Mouse (Mus musculus): ENCODE results near the gene Acap2.

The Acap2 gene

DNA sequence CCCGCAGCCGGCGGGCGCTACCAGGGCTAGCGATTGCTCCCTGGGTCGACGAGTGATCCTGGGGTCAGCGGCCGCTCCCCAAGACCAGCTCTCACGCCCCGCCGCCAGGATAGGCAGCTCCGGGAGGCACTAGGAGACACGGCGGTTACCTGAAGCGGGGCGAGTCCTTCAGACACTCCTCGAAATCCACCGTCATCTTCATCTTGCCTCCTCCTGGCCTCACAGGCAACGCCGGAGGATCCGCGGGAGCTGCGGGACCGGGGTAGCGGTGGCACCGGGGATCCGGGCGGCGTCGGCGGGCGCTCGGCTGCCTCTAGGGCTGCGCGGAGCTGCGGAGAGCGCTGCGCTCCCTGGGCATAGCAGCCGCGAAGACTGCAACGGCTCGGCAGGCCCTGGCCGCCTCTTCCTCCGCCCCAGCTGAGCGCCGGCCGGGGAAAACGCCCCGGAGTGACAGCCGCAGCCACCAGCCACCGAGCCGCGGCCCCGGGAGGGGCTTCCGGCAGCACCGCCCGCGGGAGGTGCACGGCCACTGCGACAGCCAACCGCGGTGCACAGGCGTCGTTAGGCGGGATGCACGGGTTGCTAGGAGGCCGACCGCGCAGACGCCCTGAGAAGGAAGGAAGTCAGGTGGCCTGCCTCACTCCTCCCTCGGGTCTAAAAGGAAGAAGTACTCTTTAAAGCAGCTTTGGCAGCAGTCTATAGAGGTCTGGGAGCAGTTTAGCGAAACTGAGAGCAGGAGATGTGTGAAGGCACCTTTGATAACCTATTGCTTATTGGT is at the start of gene Acap2:
Gene Acap2, minus strand, starts transcription at position 456 of the 778 bp plus-strand sequence.
- peak; percentile 92 to 93 for DNase-seq (ENCODE audit: low spot score in 2 of 2)

DNA sequence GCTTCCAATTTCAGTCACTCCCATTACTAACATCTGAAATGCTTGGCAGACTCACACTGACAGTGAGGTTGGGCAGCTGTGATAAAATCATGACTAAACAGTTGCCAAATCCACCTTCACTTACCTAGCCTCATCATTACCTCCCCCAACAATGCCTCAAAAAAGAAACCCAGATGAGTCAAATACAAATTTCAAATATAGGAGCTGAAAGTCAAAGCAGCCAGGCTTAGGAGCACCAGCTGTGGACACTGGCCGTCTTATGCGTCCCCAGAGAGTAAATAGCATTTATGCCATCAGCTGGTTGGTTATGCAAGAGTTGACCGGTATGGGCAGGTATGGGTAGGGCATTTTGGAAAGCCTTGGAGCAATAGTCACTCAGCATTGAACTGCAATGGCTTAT is 48.4 kb upstream of the Acap2 start:
- DNase-seq (ENCODE audit: low spot score in 2 of 2): no peak

DNA sequence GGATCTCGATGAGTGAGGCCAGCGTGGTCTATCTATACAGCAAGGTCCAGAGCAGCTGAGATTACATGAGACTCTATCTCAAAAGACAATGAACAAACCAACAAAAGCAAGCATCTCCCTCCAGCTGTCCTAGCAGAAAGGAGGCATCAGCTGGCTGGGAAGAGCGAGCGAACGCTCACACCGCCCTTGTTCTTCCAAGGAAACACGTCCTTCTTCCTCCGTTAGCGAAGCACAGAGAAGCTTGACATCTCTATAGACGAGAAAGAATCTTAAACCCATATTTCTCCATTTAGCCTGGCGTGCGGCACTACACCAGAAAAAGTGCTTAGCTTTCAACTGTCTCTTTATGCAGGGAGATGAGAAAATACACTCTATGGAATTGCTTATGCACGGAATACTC is 47.7 kb upstream of the Acap2 start:
- DNase-seq (ENCODE audit: low spot score in 2 of 2): no peak

DNA sequence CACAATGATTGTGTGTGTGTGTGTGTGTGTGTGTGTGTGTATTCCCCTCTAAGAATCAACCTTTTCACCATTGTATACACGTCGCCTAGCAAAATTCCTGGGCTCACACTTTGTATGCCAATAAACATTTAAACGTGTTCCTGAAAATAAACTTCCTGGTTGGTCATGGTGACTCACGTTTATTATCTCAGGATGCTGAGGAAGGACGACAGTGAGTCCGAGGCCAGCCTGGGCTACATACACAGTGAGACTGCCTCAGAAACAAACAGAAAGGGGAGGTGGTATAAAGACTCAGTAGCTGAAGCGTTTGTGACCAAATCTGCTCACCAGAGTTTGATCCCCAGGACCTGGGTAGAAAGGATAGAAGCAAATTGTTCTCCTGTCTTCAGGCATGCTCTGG is 46.4 kb upstream of the Acap2 start:
- DNase-seq (ENCODE audit: low spot score in 2 of 2): no peak

DNA sequence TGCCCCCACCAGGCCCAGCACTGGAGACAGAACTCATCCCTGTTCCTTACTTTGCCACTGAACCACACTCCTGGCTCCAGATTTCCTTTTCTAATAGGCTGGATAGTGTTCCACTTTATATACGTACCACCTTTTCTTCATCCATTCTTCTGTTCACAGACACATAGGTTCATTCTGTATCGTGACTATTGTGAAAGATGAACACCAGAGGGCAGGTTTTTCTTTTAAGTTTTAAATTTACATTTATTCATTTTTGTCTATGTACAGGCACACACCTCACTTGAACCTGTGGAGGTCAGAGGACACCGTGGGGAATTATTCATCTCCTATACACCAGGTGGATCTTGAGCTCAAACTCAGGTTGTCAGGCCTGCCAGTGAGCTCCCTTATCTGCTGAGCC is 43.0 kb upstream of the Acap2 start:
- DNase-seq (ENCODE audit: low spot score in 2 of 2): no peak

DNA sequence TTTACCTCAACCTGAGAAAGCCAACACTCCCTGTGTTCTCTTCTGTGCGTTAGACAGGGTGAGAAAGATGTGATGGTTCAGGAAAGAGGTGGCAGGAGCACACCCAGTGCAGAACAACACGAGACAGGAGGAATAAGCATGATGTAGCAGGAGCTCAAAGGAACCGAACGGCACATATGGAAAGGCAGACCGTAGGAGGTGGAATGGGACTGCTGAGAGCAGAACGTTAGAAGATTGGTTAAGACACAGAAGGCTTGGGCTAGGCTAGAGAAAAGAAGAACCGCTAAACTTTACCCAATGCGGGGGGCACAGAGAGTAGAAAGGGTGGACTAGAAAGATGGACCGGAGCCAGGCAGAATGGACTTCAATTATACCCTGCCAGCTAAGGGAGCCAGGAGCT is 40.4 kb upstream of the Acap2 start:
- DNase-seq (ENCODE audit: low spot score in 2 of 2): no peak

DNA sequence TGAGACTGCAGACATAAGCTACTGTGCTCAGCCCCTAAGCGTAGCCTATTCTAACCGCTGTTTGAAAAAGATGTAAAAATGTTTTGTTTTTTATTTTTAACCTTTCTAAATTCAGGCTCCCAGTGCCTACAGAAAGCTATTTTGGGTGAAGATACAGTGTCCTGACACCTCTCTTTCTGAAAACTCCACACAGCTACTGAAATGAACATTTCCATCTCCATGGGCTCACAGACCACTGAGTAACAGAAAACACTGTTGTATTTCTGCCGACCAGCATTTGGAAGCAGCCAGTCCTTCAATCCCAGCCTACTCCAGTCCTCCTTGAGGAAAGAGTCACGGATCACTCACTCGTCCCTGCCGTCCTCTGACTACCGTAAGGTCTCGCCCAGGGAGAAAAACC is 39.5 kb upstream of the Acap2 start:
- no peak for DNase-seq (ENCODE audit: low spot score in 2 of 2)

DNA sequence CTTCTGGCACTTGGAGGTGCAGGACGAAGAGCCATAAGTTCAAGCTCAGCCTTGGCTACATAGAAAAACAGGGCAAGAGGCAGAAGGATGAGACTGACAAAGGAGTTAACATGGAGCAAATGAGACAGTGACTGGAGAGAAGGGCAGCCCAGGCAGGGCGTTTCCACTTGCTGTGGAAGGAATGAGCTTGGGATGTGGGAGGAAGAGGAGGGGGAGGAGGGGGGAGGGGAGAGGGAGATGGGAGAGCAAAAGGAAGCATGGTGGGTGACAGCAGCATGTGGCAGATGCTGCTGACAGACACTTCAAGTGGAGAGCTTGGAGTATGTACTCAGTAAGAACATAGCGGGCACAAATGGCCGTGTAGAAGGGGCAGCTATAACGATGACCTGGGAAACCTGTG is 37.2 kb upstream of the Acap2 start:
- DNase-seq (ENCODE audit: low spot score in 2 of 2): no peak

DNA sequence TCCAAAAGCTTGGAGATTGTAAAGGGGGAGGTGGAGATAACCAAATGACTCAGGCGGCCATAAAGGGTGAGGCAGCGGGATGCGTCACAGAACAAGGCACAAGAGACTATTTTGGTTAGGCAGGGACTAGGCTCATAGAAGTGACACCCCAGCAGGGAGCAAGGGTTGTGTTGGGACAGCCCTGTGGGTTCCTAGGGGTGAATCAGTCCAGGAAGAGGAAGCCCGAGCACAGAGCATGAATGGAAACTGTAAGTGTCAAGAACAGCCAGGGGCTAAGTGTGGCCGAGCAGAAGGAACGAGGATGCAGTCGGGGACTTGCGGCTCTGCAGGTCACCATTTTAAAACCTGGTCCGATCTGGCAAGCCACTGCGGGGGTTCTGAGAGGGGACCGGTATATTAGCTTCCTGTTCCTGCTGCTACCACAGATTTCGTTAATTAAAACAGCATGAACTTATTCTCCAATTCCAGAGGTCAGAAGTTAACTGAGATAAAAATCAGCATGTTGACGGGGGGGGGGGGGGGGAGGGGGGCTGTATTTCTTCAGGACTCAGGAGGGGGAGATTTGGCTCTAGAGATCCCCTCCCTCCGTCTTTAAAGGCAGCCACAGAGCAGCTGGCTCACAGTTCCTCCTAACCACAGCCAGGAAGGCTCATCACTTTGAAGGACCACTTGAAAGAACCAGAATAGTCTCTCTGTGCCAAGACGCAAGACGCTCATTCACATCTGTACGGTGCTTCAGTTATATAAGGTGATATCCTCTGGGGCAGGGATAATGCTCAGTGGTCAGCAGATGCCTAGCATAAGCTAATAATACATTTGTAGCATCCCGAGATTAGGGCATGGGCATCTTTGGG is 34.6 kb upstream of the Acap2 start:
- DNase-seq (ENCODE audit: low spot score in 2 of 2): no peak

DNA sequence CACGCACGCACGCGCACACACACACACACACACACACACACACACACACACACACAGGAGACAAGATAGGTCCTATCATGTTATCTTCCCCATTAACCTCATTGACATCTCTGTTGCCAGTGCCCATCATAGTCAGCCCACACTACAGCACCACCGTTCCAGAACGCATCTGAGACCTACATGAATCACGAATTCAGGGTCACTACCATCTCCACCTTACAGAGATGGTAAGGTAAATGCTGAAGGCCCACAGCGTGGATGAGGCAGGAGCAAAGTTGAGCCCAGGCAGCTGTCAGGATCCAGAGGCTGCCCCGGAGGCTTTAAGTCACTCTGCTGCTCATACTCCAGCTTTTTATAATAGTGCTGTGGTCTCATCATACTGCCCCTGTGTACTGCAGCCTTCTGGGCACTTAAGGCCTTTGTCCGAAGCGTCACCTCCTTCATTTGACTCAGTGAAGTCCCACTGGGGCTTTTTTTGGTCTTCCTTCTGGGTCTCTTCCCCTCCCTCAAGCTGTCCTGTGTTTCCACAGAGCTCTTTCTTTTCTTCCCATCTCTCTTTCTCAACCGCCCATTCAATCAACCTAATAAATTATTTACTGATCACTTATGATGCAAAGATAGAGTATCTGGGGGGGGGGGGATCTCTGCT is 33.9 kb upstream of the Acap2 start:
- DNase-seq (ENCODE audit: low spot score in 2 of 2): no peak

DNA sequence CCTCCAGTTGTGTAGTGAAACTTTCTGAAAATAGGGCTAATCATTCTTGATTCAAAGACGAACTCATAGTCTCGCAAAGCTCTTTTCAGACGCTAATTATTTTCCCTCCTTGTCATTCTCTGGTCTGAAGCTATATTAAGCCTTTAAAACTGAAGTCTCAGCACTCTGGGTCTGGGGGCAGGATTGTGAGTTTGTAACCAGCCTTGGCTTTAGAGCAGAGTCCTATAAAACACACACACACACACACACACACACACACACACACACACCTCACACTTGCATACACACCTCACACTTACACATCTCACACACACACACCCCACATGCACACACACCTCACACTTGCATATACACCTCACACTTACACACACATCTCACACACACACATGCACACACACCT is 33.3 kb upstream of the Acap2 start:
- DNase-seq (ENCODE audit: low spot score in 2 of 2): no peak

DNA sequence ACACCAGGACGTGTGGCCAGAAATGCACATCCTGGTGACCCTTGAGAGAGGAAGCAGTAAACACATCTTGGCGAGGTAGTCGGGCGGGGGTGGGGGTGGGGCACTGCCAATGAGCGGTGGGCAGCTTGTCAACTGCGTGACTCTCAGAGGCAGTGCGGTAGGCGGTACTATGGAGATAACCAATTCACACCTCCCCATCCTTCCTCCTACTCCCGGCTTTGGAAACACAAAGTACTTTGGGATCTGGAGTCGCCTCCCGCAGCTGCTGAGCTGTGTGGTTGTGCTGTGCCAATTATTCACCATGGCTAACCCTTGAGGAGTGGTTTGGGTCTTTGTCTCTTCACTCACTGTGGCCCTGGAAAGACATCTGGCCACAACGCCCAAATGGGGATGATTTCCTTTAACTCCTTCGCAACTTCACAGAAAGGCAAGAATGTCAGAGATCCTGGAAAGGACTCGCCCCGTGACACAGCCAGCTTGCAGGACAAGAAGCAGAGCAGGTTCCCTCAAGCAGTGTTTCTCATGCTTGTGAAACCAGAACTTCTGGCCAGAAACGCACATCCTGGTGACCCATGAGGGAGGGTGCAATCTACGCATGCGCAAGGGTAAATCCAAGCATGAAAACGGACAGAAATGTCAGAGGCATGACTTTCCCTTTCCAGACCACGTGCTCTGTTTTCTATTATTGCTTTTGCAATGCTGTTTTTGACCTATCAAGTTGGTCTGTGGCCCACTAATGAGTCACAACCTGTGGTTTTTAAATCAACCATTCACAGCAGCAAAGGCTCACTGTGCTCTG is 32.7 kb upstream of the Acap2 start:
- peak; percentile 18 to 38 for DNase-seq (ENCODE audit: low spot score in 2 of 2)

DNA sequence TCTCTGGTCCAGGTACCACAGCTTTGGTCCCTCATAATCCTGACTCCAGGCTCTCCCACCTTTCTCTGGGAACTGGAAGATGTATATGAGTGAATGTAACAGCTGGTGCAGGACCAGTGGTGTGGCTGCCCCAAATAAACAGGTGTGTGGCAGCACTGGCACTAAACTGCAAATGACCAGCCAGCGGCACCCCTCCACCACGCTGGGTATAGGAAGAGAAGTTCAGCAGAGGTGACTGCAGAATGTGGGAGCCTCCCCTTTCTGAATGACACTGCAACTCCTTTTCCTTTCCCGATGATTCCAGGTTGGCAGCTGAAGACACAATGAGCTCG is 32.1 kb upstream of the Acap2 start:
- no peak for DNase-seq (ENCODE audit: low spot score in 2 of 2)

DNA sequence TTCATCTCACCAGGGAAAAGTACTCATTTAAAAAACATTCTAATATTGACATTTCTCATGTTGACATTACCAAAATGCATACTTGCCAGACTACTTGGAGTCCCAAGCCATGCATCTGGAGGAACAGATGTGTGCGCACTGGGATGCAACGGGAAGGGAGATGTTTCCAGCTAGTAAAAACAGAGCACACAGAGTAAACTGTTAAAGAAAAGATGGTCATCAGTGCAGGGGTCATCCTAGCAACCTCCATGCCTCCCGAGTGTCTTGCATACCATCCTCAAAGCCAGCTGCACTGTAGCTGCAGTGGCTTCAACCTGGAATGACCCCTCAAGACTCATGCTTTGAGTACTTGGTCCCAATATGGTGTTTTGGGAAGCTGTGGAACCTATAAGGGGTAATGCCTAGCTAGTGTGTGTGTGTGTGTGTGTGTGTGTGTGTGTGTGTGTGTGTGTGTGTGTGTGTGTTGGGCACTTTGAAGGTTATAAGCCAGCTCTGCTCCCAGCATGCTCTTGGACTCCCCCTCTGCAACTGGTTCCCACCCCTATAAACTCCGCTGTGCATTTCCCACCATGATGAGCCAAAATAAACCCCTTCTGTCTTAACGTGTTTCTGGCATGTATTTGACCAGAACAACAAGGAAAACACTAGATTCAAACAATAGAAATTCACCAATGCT is 31.6 kb upstream of the Acap2 start:
- no peak for DNase-seq (ENCODE audit: low spot score in 2 of 2)

DNA sequence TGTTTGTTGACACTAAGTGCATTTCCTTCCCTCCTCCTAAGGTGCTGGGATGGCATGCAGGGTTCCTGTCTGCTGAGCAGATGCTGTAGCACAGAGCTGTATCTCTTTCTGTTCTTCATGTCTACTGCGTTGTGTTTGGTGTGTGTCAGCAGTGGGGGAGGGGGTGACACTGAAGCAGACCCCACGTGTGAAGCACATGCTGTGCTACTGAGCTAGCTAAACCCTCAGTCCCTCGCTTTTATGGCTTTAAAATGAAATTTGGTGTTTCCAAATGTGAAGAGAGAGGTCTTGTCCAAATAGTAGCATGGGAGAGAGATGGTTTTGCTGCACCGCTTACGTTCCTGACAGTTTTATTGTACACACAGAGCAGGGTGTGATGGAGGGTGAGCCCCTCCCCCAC is 30.5 kb upstream of the Acap2 start:
- no peak for DNase-seq (ENCODE audit: low spot score in 2 of 2)

DNA sequence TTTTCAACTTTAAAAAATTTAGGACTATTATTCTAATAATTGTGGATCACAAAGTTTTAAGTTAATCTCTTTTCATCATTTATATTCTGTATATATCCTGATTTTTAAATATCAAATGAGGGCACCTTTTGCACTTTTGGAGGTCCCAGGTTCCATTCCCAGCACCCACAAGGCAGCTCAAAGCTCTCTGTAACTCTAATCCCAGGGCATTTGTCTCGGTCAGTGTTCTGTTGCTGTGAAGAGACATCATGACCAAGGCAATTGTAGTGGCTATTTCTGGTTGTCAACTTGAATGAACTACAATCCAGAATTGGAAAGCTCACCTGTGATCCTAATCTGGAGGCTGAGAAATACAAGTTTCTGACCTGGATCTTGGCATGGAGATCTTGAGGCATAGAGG is 26.7 kb upstream of the Acap2 start:
- no peak for DNase-seq (ENCODE audit: low spot score in 2 of 2)

DNA sequence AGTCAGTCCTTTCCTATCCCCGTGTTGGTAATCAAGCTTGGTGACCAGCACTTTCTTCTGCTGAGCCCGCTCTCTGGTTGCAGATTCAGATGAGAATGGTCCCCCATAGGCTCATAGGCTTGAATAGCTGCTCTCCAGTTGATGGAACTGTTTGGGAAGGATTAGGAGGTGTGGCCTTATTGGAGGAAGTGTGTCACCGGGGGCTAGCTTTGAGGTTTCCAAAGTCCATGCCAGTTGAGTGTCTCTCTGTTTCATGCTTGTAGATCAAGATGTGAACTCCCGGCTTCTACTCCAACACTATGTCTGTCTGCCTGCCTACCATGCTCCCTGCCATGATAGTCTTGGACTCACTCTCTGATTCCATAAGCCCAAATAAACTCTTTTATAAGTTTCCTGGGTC is 14.2 kb upstream of the Acap2 start:
- no peak for DNase-seq (ENCODE audit: low spot score in 2 of 2)

DNA sequence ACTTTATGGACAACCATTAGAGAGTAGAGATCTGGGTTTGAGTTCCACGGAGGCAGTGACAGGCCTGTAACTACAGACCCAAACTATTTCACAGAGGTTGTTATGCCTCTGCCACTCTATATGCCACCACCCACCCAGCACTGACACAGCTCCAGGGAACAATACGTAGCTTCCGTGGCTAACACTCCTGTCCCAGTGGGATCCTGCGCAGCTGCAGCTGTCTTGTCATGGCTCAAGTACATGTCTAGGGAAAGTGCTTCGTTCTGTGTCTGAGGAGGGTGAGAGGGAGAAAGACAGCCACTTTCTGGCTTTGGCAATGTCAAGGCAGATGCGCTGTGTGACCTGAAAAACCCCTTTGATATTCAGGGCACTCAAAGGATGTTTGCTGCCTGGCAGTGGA is 12.4 kb upstream of the Acap2 start:
- DNase-seq (ENCODE audit: low spot score in 2 of 2): no peak

DNA sequence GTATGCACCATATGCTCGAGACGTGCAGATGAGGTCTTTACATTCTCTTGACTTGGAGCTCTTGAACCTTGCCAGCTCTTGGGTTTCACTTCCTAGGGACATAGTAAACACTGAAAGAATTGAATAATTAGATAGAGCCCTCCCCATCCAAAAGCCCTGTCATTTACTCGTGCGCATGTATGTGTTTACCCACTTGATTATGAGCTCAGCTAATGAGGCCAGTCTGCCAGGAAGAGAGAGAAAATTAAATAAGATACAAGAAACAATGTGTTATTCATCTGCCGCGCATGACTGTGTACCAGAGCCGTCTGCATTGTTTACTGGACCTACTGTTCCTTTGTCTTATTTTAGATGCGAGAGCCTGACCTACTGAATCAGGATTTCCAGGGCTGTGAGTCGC is 10.5 kb upstream of the Acap2 start:
- no peak for DNase-seq (ENCODE audit: low spot score in 2 of 2)

DNA sequence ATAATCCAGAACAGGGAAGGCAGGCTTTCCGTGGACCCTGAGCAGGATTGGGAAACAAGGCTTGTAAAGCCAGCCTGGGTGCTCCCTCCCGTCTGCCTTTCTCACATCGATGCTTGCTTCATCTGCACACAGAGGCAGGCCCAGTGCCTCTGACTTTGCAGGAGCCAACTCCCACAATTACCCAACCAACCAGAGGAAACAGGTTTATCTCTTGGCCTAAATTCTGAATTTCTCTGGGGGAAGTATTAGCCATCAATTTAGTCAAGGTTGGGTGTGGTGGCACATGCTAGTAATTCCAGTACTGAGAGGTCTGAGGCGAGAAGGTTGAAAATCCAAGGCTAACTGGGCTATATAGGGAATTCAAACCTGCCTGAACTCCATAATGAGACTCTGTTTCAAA is 9.4 kb upstream of the Acap2 start:
- no peak for DNase-seq (ENCODE audit: low spot score in 2 of 2)

DNA sequence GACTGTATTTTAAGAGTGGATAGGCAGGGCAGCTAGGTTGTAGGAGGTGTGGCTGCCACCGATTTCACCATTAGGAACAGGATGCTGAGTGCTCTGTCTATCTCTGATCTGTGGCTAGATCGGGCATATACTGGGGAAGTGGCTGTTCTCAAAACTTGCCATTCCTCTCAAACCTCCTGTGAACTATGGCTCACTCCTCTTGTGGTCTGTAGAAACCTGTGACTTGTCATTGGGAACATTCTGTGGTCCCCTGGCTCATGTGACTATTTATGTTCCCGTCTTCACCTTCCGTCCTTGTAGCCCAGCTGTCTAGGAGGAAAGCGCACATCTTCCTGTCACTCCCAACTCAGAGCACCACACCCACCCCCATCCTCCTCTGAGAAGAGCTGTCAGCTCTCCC is 8.9 kb upstream of the Acap2 start:
- DNase-seq (ENCODE audit: low spot score in 2 of 2): no peak

DNA sequence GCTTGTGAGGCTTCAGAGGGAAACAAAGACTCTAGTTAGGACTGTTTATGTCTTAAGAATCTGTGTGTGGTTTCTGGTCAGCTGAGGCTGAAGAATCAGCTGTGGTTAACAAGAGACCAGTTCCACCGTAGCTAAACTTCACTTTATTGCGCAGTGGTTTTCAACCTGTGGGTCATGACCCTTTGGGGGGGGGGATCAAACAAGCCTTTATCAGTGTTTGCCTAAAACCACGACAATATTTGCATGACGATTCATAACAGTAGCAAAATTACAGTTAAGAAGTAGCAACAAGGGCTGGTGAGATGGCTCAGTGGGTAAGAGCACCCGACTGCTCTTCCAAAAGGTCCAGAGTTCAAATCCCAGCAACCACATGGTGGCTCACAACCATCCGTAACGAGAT is 4.7 kb upstream of the Acap2 start:
- DNase-seq (ENCODE audit: low spot score in 2 of 2): no peak
